Mouse (Mus musculus): ENCODE measurements around the gene Cd2bp2. TPM values are rescaled to one million over a fixed set of nuclear protein-coding genes. Genes with fewer than 3 reads are reported as not detected.

Cd2bp2 gene
- polyA plus RNA-seq, 1 experiment from 2014 or later = 53.6 TPM

DNA sequence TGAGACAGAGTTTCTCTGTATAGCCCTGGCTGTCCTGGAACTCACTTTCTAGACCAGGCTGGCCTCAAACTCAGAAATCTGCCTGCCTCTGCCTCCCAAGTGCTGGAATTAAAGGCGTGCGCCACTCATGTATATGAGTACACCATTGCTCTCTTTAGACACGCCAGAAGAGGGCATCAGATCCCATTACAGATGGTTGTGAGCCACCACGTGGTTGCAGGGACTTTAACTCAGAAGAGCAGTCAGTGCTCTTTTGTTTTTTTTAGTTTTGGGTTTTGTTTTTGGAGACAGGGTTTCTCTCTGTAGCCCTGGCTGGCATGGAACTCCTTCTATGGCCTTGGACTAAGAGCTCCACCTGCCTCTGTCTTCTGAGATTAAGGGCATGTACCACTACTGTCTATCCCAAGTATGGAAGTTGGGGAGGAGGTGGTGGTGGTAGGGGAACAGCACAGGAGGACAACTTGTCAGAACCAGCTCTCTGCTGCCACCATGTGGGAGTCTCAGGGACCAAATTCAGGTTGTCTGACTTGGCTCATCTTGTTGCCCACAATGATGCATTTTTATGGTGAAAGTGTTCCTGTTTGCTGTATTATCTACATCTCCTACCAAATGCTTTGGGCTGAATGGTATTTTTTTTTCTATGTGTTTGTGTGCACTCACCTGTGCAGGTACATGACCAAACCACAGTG lies 32.9 kb upstream of the Cd2bp2 start:
- H3K4me3 ChIP-seq = no peak overlapping the region
- H3K36me3 ChIP-seq = peaks cover 15% of the 10 kb centered on the region
- peaks cover 27% of the 10 kb centered on the region for H3K4me1 ChIP-seq
- no peaks in the 10 kb centered on the region for H3K27me3 ChIP-seq
- no peak overlapping the region for H3K27ac ChIP-seq
- ATAC-seq (ENCODE audit: insufficient number of reproducible peaks, low FRiP score, low TSS enrichment, low read depth) = no peak
- no peaks in the 10 kb centered on the region for H3K9me3 ChIP-seq
- H3K9ac ChIP-seq = no peak overlapping the region
- 59% methylated on average over 4 of the region's 4 CpGs for WGBS
- no peak overlapping the region for H3K4me2 ChIP-seq

DNA sequence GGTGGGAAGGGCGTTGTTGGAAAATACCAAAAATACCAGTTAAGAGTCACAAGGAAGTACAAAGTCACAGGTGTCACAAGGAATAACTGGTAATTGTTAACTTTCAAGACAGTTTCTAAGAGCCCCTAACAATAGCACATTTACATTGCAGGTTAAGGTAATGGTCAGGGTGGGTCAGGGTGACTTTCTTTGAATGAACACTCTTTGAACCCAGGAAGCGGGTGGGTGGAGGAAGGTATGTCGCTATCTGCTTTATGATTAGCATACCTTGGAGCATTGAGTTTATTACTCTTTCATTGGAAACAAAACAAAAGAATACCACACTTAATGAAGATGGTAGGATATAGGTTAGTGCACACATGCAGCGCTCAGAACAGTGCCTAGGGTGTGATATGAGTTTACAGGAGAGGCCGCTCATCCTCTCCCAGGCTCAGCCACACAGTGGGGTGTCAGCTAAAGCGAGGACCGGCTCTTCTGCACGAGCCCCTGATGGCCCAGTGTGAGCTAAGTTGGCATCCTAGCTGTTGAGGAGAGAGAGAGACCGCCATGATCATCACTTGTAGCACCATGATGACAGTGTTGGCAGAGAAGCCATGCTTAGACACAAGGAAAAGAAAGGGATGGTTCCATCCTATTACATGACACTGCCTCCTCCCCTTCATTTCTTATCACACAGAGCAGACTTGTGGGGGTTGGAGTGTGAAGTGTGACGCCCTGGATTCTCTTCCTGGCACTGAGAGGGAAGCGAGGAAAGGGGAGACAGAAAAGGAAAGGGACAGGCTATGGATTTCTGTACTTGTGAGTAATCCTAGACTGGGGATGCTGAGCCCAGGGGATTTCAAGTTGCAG lies 29.5 kb upstream of the Cd2bp2 start:
- 78% methylated on average over 11 of the region's 11 CpGs for WGBS
- Histone ChIP-seq H3K4me1 (peaks cover 10% of the 10 kb centered on the region), H3K4me3 (no peak overlapping the region), H3K9me3 (no peaks in the 10 kb centered on the region), H3K27ac (no peak overlapping the region), H3K4me2 (no peak overlapping the region), H3K27me3 (no peaks in the 10 kb centered on the region), H3K9ac (no peak overlapping the region), H3K36me3 (peaks cover 13% of the 10 kb centered on the region)
- no peak for ATAC-seq (ENCODE audit: insufficient number of reproducible peaks, low FRiP score, low TSS enrichment, low read depth)

DNA sequence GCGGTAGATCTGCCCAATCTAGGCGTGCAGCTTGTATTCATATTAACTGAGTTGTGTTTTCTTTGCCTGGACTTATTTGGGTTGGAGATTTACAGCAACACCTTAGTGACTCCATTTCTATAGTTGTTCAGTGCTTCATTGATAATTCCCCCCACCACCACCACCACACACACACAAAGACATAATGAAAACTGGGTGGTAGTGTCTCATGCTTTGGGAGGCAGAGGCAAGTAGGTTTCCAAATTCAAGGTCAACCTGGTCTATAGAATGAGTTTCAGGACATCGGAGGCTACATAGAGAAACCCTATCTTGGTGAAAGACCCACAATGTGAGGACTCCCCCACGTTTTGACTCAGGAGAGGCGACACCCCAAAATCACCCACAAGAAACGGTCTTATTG lies 28.8 kb upstream of the Cd2bp2 start:
- no peak overlapping the region for H3K27ac ChIP-seq
- H3K36me3 ChIP-seq = peaks cover 6% of the 10 kb centered on the region
- 0 out of 2 replicates have a peak, but pooled peaks cover 3% of the 10 kb centered on the region for H3K4me1 ChIP-seq
- H3K27me3 ChIP-seq = no peaks in the 10 kb centered on the region
- WGBS = 89% methylated on average over 6 of the region's 6 CpGs
- no peak overlapping the region for H3K4me2 ChIP-seq
- no peak overlapping the region for H3K4me3 ChIP-seq
- H3K9me3 ChIP-seq = no peaks in the 10 kb centered on the region
- no peak for ATAC-seq (ENCODE audit: insufficient number of reproducible peaks, low FRiP score, low TSS enrichment, low read depth)
- no peak overlapping the region for H3K9ac ChIP-seq

DNA sequence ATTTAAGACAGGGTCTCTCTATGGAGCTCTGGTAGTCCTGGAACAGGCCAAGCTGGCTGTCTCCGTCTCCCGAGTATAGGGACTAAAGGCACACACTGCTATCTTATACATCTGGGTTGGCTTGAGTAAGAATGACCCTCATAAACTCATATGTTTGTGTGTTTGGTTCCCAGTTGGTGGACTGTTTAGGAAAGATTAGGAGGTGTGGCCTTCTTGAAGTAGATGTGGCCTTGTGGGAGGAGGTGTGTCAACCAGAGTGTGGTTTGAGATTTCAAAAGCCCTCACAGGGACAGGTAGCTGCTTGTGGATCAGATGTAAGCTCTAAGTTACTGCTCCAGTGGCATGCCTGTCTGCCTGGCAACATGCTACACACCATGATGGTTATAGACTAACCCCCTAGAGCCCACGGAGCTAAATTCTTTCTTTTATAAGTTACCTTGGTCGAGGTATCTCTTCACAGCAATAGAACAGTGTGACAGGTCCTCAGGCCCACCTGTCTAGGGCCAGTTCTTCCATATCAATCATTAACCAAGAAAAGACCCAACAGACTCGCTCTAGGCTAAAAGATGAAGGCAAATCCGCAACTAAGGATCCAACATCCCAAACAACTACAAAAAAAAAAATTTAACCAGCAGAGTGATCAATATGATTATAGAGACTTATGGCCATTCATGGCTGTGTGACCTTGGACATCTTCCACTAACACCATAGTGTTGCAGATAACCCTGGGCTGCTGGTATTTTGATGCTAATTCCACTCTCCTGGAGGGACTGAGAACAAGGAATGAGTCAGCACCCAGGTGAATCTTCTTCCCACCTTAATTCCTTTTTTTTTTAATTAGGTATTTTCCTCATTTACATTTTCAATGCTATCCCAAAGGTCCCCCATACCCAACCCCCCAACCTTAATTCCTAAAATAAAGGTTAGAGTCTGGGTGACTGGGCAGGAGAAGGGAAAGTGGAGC lies 27.9 kb upstream of the Cd2bp2 start:
- Histone ChIP-seq H3K27ac (no peak overlapping the region), H3K4me2 (no peak overlapping the region)

DNA sequence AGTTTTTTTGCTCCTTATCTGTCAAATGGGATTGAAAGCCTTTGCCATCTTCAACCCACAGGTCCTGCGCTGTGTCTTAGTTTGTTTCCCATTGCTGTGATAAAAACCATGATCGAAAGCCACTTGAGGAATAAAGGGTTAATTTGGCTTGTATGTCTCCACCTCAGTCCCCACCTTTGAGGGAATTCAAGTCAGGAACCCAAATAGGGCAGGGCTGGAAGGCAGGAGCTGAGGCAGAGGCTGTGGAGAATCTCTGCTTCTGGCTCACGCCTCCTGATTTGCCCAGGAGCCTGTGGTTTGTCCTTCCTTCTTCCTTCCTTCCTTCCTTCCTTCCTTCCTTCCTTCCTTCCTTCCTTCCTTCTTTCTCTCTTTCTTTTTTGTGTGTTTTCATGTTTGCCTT lies 27.3 kb upstream of the Cd2bp2 start:
- Histone ChIP-seq H3K27ac (no peak overlapping the region), H3K9me3 (no peaks in the 10 kb centered on the region), H3K4me1 (no peaks in the 10 kb centered on the region), H3K4me2 (no peak overlapping the region), H3K27me3 (no peaks in the 10 kb centered on the region), H3K9ac (no peak overlapping the region), H3K4me3 (no peak overlapping the region), H3K36me3 (no peaks in the 10 kb centered on the region)
- WGBS = 93% methylated on average over 3 of the region's 3 CpGs
- no peak for ATAC-seq (ENCODE audit: insufficient number of reproducible peaks, low FRiP score, low TSS enrichment, low read depth)

More for the DNA sequence above, 27.9 kb upstream of the Cd2bp2 start:
- 80% methylated on average over 6 of the region's 6 CpGs for WGBS
- Histone ChIP-seq H3K27me3 (no peaks in the 10 kb centered on the region), H3K36me3 (no peaks in the 10 kb centered on the region), H3K4me3 (no peak overlapping the region), H3K4me1 (no peaks in the 10 kb centered on the region), H3K9me3 (no peaks in the 10 kb centered on the region), H3K9ac (no peak overlapping the region)
- ATAC-seq (ENCODE audit: insufficient number of reproducible peaks, low FRiP score, low TSS enrichment, low read depth) = no peak

DNA sequence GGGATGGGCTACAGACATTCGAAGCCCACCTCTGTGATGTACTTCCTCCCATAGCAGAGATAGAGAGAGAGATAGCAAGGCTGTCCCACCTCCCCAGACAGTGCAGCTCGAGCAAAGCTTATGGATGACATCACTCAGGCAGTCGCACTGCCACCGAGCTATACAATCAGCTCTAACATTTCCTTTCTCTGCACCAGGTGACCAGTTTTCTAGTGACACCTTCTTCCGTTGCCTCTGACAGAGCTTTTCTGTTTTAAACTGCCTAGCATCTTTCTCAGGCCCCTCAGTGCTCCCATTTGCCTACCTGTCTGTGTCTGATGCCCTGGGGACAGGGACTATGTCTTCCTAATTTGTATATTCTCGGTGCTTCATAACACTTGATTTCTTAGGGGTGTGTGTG lies 24.6 kb upstream of the Cd2bp2 start:
- ATAC-seq (ENCODE audit: insufficient number of reproducible peaks, low FRiP score, low TSS enrichment, low read depth) = no peak
- 69% methylated on average over 6 of the region's 6 CpGs for WGBS
- no peaks in the 10 kb centered on the region for H3K36me3 ChIP-seq
- no peaks in the 10 kb centered on the region for H3K9me3 ChIP-seq
- H3K27ac ChIP-seq = no peak overlapping the region
- peaks cover 2% of the 10 kb centered on the region for H3K4me1 ChIP-seq
- H3K4me2 ChIP-seq = no peak overlapping the region
- H3K9ac ChIP-seq = no peak overlapping the region
- H3K4me3 ChIP-seq = no peak overlapping the region
- H3K27me3 ChIP-seq = no peaks in the 10 kb centered on the region

DNA sequence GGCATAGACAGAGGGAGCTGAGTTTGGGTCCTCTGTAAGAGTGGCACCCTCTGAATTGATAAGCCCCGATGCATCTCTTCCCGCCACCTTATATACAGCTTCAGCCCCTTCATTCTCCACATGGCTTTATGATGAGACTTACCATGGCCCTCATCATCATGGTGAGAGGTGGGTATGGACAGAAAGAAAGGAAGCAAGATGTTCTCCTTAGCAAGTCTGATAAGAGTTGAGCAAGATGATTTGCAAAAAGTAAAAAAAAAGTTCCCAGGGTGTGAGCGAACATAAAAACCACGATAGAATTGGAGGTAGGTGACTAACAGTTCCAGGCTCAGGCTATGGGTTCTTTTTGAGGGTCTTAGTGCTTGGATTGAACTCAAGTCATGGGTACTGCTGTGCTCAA lies 22.8 kb upstream of the Cd2bp2 start:
- H3K9me3 ChIP-seq = no peaks in the 10 kb centered on the region
- no peaks in the 10 kb centered on the region for H3K36me3 ChIP-seq
- H3K4me2 ChIP-seq = no peak overlapping the region
- H3K27me3 ChIP-seq = no peaks in the 10 kb centered on the region
- no peak for ATAC-seq (ENCODE audit: insufficient number of reproducible peaks, low FRiP score, low TSS enrichment, low read depth)
- no peak overlapping the region for H3K27ac ChIP-seq
- no peak overlapping the region for H3K9ac ChIP-seq
- H3K4me3 ChIP-seq = no peak overlapping the region
- 81% methylated on average over 4 of the region's 4 CpGs for WGBS
- H3K4me1 ChIP-seq = peaks cover 19% of the 10 kb centered on the region

DNA sequence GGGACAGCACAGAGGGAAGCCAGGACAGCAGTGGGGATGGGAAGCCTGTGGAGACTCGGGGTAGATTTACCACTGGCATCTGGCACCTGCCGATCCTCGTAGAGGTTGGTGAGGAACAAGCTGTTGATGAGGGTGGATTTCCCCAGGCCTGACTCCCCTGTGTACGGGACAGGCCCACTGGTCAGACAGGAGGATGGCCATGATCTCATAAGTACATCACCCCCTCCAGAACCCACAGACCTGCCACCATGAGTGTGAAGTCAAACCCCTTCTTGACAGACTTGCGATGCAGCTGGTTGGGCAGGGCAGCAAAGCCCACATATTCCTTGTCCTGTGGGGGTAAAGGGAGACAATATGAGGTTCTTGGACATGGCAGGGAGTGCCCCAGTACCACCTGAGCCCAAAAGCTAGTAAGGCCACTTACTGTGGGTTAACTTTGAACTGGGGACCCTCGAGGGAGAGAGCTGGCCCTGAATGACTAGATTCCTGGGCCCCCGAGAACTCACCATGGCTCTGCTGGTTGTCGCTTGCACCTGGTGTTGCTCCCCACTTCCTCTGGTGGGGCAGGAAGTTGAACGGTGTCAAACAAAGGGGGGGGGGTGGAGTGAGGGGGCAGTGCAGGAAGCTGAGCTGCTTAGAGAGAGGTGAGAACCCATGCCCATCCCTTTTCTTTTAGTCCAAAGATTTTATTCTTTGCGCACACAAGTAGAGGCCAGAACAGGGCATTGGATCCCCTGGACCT lies 22.2 kb upstream of the Cd2bp2 start:
- H3K4me3 ChIP-seq = no peak overlapping the region
- H3K4me2 ChIP-seq = no peak overlapping the region
- no peaks in the 10 kb centered on the region for H3K36me3 ChIP-seq
- no peaks in the 10 kb centered on the region for H3K27me3 ChIP-seq
- WGBS = 63% methylated on average over 10 of the region's 10 CpGs
- H3K9ac ChIP-seq = no peak overlapping the region
- ATAC-seq (ENCODE audit: insufficient number of reproducible peaks, low FRiP score, low TSS enrichment, low read depth) = no peak
- peaks cover 21% of the 10 kb centered on the region for H3K4me1 ChIP-seq
- H3K27ac ChIP-seq = no peak overlapping the region
- H3K9me3 ChIP-seq = no peaks in the 10 kb centered on the region

DNA sequence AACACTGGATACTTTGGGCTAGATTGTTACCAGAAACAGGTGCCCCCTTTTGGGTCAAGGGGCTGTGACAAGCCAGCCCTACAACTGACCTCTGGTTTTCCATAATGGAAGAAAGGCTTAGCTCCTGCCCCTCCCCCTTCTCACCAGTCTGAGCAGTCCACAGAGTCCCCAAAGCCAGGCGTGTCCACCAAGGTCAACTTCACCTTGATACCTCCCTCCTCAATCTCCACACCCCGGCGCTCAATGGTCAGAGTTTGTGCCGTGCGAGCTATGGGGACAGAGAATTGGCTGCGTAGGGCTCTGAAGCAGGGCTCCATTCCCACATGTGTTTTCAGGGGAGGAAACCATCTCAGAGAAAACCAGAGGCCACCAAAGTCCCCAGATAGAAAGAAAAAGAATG lies 21.6 kb upstream of the Cd2bp2 start:
- Histone ChIP-seq H3K4me1 (peaks cover 21% of the 10 kb centered on the region), H3K4me2 (no peak overlapping the region), H3K4me3 (no peak overlapping the region), H3K9me3 (no peaks in the 10 kb centered on the region), H3K36me3 (no peaks in the 10 kb centered on the region), H3K27ac (no peak overlapping the region), H3K27me3 (no peaks in the 10 kb centered on the region), H3K9ac (no peak overlapping the region)
- WGBS = 87% methylated on average over 6 of the region's 6 CpGs
- ATAC-seq (ENCODE audit: insufficient number of reproducible peaks, low FRiP score, low TSS enrichment, low read depth) = no peak

DNA sequence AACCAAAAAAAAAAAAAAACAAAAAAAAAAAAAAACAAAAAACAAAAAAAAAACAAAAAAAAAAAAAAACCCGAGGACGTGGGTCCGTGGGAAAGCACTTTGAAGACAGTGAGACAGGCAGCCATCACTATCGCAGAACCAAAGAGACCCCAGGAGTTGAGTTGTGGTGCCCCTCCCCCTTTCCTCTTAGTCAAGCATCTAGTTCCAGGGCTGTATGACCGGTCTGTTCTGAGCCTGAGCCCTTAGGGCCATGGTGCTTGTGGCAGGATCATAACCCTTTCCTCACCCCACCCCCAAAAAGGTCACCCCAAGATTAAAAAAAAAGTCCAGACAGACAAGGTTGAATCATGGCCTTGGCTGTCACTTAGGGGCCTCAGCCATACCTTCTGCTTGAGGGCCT lies 20.5 kb upstream of the Cd2bp2 start:
- H3K27ac ChIP-seq = no peak overlapping the region
- no peak overlapping the region for H3K4me2 ChIP-seq
- no peaks in the 10 kb centered on the region for H3K27me3 ChIP-seq
- 0 out of 2 replicates have a peak, but pooled peaks have one; percentile 15 for ATAC-seq (ENCODE audit: insufficient number of reproducible peaks, low FRiP score, low TSS enrichment, low read depth)
- peaks cover 21% of the 10 kb centered on the region for H3K4me1 ChIP-seq
- no peak overlapping the region for H3K9ac ChIP-seq
- H3K4me3 ChIP-seq = no peak overlapping the region
- H3K9me3 ChIP-seq = no peaks in the 10 kb centered on the region
- 88% methylated on average over 5 of the region's 5 CpGs for WGBS
- no peaks in the 10 kb centered on the region for H3K36me3 ChIP-seq

Data from limb, embryonic 15.5 days (tissue).